Mouse (Mus musculus): ENCODE data around the gene Cdsn.
"Not testable (repeated sequence)": the region's sequence is repeated elsewhere in the genome, so short reads cannot be mapped to it uniquely, and the experiment has no call there.

Cdsn gene

DNA sequence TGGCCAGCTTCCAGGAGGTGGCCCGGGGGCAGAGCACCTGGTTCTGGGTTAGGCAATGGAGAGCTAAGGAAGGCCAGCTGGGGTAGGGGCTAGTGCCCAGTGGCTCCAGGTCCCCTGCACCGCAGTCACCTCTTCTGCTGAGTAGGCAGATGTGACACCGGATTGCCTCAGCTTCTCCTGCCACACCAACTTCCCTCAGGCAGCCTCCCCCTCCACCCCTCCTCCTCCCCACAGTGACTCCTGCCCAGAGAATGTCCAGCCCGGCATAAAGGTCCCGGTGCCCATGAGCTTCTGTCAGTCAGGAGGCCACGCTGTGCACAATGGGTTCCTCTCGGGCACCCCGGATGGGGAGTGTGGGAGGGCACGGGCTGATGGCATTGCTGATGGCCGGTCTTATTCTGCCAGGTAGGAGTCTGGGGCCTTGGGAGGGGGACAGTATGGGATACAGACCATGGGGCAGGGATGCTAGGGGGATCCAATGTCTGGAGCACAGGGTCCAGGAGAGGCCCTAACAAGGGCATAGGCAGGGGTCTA is at the start of gene Cdsn:
Cdsn (plus strand) TSS at position 248 of the 534 bp plus-strand sequence.
- DNase-seq (ENCODE audit: low read depth, low spot score): no peak

DNA sequence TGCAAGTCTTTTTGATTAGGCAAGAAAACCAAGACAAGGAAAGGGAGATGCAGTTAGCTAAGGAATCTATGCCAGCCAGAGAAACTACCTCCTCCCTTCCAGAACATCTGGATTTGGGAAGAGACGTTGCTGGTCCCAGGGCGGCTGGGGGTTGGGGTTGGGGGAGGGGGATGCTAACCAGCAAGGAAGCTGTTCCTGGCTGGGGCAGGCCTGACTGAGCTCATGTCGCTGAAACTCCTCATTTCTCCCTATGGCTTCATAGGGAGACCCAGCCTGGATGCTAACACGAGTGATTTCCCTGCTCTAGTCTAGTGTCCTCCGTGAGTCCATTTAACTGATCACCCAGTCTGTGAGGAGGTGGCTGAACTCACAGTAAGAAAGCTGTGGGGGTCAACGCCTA is 49.7 kb upstream of the Cdsn start:
- DNase-seq (ENCODE audit: low read depth, low spot score): no peak

DNA sequence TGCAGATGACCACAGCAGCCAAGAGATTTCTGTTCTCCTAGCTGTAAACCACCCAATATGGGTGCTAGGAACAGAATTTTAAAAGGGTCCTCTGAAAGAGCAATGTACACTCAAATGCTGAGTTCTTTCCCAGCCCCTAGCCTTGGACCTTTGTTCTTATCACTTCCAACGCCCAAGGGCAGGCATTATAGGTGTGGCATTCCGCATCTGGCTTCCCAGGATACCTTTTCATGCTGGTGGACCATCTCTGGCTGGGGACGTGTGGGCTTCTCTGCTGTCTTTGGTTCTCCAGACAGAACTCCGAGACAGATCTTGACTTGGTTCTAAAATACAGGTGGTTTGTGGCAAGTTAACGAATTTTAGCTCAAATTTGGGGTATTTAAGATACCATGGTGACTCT is 49.2 kb upstream of the Cdsn start:
- DNase-seq (ENCODE audit: low read depth, low spot score): no peak

DNA sequence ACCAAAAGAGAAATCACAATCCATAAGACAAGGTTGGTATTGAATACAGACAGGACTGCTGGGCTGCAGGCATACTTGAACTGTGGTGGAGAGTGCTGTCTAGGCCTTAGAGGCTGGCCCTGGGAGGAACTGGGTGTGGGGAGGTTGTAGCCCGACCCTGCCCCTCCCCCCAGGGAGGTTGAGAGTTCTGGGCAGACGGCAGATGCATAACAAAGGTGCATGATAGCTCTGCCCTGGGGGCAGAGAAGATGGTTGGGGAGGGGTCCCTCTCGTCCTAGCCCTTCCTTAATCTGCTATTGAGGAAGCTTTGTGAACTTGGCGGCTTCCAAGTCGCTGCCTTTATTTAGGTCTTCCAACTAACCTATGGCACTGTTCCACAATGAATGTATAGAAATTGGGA is 48.1 kb upstream of the Cdsn start:
- no peak for DNase-seq (ENCODE audit: low read depth, low spot score)

DNA sequence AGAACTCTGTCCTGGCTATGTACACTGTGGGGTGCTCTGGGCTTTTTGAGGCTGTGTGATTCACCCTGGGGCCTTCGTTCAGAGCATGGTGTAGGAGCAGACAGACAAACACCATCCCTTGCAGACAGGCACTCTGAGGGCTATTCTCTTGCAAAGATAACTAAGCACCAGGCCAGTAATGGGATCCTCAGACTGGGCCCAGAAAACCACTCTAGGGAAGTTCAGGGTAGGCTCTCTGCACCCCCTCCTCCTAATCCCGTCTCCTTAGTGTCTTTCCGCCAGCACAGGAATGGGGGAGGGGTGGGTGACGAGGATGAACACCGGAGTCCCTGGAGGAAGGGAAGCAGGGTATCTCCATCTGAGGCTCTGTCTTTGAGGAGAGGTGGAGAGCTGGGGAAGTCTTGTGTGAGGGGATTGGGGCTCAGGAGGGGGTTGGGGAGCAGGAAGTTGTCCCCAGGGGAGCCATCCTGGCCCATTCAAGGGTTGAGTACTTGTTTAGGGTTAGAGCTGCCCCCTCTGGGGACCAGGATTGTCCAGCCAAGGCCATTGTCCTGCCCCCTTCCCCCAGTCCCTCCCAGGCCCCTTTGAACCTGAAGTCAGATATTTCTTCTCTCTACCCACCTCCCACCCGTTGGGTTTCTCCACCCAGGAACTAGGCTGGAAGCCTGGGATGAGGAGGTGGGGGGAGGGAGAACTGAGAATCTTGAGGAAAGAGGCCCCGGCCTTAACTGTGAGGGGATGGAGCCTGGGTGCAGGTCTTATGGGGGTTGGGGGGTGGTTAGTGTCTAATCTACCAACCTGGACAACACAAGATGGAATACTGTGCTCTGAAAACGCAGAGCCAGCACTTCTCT is 47.1 kb upstream of the Cdsn start:
- no peak for DNase-seq (ENCODE audit: low read depth, low spot score)

DNA sequence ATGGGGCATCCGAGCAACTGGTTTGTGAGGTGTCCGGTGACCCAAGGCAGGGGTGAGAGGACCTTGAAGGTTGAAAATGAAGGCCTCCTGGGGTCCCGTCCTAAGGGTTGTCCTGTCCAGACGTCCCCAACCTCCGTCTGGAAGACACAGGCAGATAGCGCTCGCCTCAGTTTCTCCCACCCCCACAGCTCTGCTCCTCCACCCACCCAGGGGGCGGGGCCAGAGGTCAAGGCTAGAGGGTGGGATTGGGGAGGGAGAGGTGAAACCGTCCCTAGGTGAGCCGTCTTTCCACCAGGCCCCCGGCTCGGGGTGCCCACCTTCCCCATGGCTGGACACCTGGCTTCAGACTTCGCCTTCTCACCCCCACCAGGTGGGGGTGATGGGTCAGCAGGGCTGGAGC is 46.2 kb upstream of the Cdsn start, which contains the start of gene Pou5f1:
Pou5f1 (plus strand) TSS at position 243 of the 400 bp plus-strand sequence.
- no peak for DNase-seq (ENCODE audit: low read depth, low spot score)

DNA sequence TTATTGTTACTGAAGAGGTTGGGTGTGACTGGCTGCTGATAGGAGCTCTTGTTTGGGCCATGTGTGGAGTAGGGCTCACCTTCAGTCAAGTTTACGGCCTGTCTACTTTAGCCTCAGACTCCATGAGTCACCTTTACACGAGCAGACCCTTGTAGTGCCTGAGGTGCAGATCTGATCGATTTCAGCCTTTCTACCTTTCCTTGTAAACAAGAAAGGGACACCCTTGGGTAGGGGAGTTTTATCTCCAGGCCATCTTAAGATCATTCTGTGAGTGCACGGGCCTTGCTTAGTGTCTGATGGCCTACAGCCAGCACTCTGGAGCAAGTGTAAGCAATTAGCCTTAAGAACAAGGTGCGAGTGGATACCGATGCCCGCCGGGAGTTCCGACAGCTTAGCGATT is 45.0 kb upstream of the Cdsn start:
- DNase-seq (ENCODE audit: low read depth, low spot score): no peak

DNA sequence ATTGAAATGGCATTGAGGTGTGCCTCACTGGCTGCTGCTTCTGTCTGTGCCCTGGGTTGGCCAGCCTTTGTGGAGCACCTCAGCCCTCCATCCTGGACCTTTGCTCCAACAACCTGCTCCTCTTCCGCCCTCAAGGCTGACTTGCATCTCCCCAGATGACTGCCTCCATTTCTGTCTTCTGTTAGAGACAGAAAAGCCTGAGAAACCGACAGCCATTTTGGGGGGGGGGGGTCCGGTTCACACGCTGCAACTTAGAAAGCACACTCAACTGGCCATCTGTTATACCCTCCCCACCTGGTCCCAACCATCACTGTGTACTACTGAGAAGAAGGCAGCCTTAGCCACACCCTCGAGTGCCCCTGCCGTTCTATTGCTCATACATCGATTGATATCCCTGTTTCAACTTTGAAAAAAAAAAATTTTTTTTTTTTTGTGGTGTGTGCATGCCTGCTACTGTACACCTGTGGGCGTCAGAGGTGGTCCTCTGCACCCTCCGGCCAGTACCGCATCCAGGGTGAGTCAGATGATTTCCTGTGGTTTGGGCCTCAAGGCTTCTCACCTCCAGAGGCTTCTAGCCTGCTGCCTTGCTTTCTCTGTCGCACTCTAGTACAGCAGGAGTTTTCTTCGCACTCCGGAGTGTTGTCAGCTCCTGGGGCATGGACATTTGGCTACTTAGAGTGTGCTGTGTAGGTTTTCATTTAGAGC is 44.2 kb upstream of the Cdsn start:
- DNase-seq (ENCODE audit: low read depth, low spot score): no peak

DNA sequence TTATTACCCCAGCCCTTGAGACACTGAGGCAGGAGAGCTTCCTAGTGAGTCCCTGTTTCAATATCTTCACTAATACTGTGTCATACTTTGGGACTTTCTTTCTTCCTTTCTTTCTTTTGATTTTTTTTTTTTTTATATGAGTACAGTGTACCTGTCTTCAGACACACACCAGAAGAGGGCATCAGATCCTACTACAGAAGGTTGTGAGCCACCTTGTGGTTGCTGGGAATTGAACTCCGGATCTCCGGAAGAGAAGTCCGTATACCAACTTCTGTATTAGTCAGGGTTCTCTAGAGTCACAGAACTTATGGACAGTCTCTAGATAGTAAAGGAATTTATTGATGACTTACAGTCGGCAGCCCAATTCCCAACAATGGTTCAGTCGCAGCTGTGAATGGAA is 43.6 kb upstream of the Cdsn start:
- not testable (repeated sequence) for DNase-seq (ENCODE audit: low read depth, low spot score)

DNA sequence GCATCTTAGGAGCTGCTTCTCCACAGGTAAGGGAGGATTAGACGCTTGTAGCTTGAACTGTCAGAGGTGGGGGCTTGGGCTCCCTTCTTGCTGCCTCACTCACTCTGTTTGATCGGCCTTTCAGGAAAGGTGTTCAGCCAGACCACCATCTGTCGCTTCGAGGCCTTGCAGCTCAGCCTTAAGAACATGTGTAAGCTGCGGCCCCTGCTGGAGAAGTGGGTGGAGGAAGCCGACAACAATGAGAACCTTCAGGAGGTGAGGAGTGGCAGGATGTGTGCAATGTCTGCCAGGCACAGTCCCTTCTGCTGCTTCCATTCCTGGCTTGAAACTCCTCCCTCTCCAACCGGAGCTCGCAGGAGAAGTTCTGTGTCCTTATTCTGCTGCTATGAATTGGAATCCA is 42.6 kb upstream of the Cdsn start:
- DNase-seq (ENCODE audit: low read depth, low spot score): no peak

DNA sequence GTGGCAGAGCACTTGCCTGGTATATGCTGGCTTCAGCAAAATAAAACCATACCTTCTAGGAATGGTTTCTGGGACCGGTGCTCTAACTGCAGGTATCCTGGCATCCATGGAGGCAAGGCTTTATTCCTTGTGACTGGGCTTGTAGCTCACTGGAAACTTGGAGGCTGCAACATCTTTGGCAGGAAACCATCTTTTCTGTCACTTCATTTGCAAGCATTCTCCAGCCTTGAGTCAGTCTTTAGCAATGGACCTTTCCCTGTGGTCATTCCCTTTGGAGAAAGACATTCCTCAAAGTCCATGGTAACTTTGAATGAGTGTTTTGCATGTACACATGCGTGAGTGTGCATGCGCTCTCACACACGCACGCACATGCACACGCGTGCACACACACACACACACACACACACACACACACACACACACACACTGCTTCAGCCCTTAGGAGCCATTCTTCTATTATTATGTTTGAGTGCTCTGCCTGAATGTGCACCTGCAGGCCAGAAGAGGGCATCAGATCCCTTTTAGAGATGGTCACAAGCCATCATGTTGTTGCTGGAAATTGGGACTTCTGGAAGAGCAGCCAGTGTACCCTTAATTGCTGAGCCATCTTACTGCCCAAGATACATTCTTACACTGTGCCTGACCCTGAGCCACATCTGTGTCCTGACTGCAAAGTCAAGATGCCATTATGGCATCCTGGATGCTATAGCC is 38.9 kb upstream of the Cdsn start:
- DNase-seq (ENCODE audit: low read depth, low spot score): no peak

DNA sequence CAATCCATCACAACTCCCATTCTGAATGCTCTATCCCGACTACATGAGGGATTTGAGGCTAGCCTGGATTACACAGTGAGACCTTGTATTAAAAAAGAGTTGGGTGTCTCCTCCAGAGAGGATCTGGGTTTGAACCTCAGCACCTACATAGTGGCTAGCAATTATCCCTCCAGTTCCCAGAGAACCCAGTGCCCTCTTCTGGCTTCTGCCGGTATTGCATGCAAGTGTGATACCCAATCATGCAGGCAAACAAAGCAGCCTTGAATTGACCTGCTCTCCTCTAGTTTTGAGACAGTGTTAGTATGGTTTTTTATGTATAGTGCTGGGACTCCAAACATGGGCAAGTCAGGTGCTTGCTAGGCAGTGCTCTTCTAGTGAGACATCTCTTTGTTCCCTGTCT is 38.0 kb upstream of the Cdsn start:
- DNase-seq (ENCODE audit: low read depth, low spot score): no peak

DNA sequence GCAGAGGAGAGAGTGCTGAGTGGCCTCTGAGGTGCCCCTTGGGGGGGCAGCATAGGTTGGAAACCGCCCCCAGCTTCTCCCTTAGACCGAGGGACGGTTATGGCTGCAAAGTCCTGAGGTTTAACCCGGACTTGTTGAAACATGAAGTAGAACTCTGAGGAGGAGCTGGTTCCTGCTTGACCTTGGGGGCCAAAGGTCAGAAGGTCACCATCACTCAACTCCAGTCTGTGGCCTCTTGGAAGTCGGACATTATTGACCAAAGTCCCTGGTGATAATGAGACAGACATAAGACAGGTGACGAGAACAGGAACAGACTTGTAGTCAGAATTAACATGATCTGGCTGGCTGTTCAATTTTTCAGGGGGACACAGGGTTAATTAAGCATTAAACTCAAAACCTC is 37.2 kb upstream of the Cdsn start:
- DNase-seq (ENCODE audit: low read depth, low spot score): no peak

DNA sequence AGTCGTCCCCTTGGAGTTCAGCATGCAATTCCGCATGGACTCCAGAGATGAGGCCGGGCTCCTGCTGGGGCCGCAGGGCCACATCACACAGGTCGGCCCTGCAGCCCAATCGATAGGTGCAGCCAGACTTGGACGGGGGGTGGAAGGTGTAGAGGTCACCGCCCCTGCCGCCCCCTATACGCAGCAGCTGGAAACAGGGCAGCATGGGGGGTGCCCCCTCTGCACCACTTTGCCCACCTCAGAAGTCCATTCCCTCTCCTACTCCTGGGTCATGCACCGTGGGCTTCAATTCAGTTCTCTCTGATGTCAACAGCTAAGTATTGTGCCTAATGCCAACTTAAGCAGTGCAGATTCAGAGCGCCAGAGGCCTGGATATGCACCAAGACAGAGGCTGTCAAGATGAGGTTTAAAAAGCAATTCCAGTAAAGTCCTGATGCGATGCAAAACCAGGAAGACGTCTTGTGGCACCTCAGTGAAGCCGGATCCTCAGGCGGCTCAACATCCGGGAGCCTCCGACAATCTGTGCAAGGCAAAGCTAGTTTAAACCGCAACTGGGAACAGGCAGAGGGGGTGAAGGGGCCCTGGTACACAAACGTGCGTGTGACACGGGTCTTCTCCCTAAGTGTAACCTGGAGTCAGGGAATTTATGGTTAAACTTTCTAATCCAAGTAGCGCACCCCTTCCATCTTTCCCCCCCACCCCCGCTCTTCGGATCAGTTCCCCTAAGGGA is 35.9 kb upstream of the Cdsn start:
- DNase-seq (ENCODE audit: low read depth, low spot score): no peak

DNA sequence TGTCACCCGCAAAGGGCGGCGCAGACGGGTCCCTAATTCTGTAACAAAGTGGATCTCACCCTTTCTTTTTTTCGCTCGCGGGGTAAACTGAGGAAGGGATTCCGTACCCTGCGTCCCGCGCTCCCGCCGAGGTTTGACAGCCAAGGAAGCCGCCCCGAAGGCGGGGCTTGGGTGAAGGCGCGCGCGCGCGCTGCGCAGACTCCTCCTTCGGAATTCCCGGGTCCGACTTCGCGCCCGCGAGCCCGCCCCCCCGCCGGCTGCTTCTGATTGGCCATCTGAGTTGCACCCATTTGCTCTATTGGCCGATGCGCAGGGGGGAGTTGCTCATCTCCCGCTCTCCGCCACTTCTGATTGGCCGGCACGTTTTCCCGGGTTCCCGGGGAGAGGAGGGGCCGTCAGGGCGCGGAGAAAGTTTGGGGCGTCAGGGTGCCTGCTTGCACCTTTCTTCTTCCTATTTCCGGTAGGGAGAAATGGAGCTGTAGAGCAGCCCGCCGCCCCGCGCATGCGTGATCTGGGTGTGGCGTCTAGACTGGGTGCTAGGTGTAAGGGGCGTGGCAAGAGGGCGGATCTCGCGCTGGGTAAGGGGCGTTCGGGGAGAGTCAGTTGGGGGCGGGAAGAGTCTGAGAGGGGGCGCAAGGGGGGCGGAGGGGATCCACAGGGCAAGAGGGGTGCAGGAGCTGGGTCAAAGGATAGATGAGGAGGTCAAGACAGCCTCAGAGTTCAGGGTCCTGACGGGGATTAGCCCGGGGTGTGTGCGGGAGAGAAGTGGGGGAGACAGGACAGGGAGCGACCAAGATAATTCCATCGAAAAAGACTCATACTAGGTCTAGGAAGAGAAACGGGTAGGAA is 35.1 kb upstream of the Cdsn start, which contains the start of the genes Tcf19 and Cchcr1:
Tcf19 (minus strand) TSS at position 173 of the 849 bp plus-strand sequence.
Cchcr1 (plus strand) TSS at position 449 of the 849 bp plus-strand sequence.
- peak; percentile 93 for DNase-seq (ENCODE audit: low read depth, low spot score)

DNA sequence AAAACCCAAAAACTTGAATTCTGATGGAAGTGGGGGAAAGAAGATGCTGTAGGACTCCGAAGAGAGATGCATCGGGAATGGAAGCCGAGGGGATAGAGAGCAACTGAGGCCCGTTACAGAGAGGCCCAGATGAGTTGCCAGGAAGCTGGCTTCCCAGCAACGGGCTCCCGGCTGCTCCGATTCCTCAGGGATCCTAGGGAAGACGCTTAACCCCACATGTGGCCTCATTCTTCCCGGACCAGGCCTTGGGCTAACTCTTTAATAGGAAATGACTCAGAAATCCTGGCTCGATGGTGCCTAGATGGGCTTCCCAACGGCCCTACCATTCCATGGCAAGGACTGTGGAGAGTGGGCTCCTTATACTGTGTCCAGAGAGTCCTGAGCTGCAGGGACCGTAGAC is 34.4 kb upstream of the Cdsn start:
- DNase-seq (ENCODE audit: low read depth, low spot score): no peak

DNA sequence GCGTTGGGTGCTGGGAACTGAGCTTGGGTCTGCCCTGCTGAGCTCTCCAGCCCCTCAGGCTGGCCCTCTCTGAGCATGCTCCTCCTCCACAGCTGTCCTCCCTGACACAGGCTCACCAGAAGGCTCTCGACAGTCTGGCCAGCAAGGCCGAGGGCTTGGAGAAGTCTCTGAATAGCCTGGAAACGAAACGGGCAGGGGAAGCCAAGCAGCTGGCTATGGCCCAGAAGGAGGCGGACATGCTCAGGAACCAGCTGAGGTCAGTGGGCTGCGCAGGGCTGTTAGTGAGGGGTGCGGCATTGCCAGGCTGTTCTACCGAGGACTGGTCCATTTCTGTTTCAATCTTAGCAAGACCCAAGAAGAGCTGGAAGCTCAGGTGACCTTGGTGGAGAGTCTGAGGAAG is 27.6 kb upstream of the Cdsn start:
- DNase-seq (ENCODE audit: low read depth, low spot score): no peak

DNA sequence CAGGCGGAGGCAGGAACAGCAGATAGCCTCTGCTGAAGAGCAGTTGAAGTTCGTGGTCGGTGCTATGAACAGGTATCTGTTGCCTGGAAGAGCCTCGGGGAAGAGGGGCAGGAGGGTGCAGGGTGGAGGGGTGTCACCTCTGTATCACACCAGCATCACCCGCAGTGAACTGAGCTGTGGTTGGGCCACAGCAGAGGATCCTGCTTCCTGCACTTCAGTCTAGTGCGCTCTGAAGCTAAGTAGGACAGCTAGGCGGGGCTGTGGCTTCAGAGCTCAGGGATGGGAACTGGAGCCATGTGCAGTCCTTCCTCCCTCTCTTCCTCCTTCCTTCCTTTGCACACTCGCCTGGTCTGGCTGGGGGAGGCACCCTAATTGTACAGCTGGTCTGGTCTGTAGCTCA is 25.3 kb upstream of the Cdsn start:
- no peak for DNase-seq (ENCODE audit: low read depth, low spot score)

DNA sequence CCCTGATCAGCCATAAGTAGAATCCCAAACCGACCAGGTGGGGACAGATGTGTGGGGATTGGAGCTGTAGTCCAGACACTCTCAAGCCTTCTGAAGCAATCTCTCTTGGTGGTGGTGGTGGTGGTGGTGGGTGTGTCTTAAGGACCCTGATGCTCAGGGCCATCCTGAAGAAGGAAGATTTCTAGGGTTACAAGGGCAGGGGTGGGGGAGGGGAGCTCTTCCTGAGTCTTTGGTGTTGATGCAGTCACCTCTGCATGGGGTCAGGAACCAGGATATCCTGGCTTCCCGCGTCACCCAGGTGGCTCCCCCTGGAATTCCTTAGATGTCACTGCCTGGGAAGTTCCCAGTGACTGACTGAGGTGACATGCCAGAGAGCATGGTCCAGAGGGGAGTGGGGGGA is 19.6 kb upstream of the Cdsn start:
- no peak for DNase-seq (ENCODE audit: low read depth, low spot score)

DNA sequence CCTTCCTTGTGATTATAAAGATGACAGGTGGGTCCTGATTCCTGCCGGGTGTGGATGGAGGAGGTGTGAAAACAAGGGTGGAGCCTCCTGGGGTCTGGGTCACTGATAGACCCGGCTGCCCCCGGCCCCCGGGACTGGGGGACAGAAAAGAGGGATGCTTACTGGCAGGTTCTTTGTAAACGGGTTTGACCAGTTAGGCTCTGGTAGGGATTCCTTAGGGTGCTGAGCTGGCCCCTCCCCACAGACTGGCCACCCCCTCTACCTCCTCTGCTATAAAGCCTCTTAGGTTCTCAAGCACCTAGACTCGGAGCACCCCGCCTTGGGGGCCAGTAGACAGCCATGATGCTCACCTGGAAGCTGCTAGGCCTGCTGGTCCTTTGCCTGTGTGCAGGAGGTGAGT is 19.0 kb upstream of the Cdsn start, which contains the start of gene Psors1c2:
Psors1c2 (plus strand) TSS at position 301 of the 400 bp plus-strand sequence.
- DNase-seq (ENCODE audit: low read depth, low spot score): no peak

All from brain, embryonic 18.5 days (tissue).